Mouse (Mus musculus) spleen, adult 10 weeks (tissue): ENCODE measurements around the gene Mmaa. TPM values are rescaled to one million over a fixed set of nuclear protein-coding genes. Genes with fewer than 3 reads are reported as not detected.

Experiments used
- polyA plus RNA-seq: library from polyadenylated mRNA; stranded (reverse); fragments of 350-450 nt; fragmentation: Illumina TruSeq; extraction: RNeasy Lipid Tissue Mini Kit (QIAGEN cat#74804); gene quantifications from one replicate; pipeline ENCODE4 v1.2.3, GENCODE M21; 2015; ENCODE audit warnings: low replicate concordance; ENCODE audit not compliant: insufficient read depth

The Mmaa gene
- 15.4 TPM for polyA plus RNA-seq

GRCm38 (mm10) chr8:79294610-79295275 lies at the start of gene Mmaa:
TSS of gene Mmaa (minus strand) at chr8:79294937.

DNA sequence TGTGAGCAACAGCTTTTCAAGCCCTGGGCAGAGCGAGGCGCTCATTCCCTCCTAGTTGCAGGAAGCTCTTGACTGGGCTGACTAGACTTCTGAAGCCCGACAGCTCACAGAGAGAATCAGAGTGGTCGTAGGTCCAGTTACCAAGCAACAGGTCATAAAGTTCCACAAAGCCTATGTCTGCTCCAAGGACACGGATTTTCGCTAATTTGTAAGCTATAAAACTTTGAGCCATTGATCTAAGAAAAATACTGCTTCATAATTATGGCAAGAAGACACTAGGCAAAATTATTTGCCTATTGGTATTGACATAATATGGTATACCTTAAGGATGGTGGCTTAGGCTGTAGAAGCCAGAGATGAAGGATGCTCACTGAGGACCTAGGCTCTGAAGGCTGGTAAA lies 46.3 kb downstream of the Mmaa start, which contains the start of gene 1700011L22Rik:
Gene 1700011L22Rik (minus strand): TSS at position 101 of the 400 bp plus-strand sequence.

Other genes starting within 250 kb of the Mmaa start
- not detected for gene 1700011L22Rik, start 46.4 kb downstream of the Mmaa start, polyA plus RNA-seq
- gene Smad1, start 104.6 kb upstream of the Mmaa start, polyA plus RNA-seq, result 15.4 TPM